Mouse (Mus musculus) lung, adult 10 weeks (tissue): ENCODE measurements around the gene Zfp932. TPM values are rescaled to one million over a fixed set of nuclear protein-coding genes. Genes with fewer than 3 reads are reported as not detected.

ENCODE experiments used
- polyA plus RNA-seq: library from polyadenylated mRNA; stranded (reverse); fragments of 350-450 nt; fragmentation: Illumina TruSeq; extraction: RNeasy Lipid Tissue Mini Kit (QIAGEN cat#74804); gene quantifications from one replicate; pipeline ENCODE4 v1.2.3, GENCODE M21; 2014; ENCODE audit warnings: low read depth, low replicate concordance; ENCODE audit not compliant: insufficient read depth

Gene Zfp932
- 13.1 TPM for polyA plus RNA-seq

DNA sequence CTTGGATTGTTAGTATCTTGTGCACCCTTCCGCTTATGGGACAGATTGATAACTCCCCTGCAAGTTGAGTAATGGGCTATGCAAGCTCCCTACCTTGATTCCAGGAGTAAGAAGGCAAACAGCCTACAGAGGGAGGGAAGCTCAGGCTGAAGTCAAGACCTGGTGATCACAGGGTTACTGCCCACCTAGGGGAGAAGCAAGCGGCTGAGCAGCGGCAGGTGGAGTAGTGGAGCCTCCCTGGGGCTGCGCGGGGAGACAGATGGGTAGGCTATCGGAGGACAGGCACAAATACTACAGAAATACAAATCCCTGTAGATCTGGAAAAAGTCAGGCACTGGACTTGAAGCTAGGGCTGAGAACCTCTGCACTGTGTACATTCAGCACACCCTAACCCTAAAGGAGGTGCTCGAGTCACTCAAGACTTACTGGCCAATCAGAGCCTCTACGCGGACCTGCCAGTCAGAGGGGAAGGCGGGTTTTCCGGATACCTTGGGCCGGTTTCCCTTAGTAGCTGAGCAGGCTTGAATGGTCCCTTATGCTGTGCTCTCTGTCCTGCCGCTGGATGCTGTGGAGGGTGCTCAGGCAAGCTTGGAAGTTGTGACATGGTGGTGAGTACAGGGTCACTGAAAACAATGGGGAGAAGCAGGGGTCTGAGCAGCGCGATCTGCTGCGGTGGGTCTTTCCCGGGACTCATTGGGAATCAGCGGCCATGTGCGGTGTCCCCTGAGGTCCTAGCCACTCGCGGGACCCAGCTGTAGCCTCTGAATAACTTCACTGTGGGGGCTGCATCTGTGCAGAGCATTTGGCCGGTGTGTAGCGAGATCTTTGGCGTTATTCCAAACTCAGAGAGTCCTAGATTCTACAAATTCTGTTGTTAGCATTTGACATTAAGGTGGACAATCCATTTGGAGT is at the start of gene Zfp932:
Gene Zfp932, plus strand, starts transcription at position 496 of the 912 bp plus-strand sequence.

Other genes with a start within 250 kb of the Zfp932 start
- gene 4930522L14Rik, start 244.6 kb upstream of the Zfp932 start, polyA plus RNA-seq: 5.9 TPM
- 6.7 TPM for gene Gm15446, start 73.1 kb upstream of the Zfp932 start, polyA plus RNA-seq
- 1.9 TPM for gene Gm17655, start 76.0 kb downstream of the Zfp932 start, polyA plus RNA-seq
- gene Gm35315, start 97.9 kb downstream of the Zfp932 start, polyA plus RNA-seq: 0.23 TPM
- 0.45 TPM for gene Plcxd1, start 103.4 kb downstream of the Zfp932 start, polyA plus RNA-seq
- 32.5 TPM for gene Gtpbp6, start 111.7 kb downstream of the Zfp932 start, polyA plus RNA-seq
- gene Zfp605, start 113.6 kb downstream of the Zfp932 start, polyA plus RNA-seq: 2.1 TPM
- 17.1 TPM for gene Chfr, start 139.3 kb downstream of the Zfp932 start, polyA plus RNA-seq
- 7.1 TPM for gene Golga3, start 180.2 kb downstream of the Zfp932 start, polyA plus RNA-seq
- 9.2 TPM for gene Ankle2, start 234.5 kb downstream of the Zfp932 start, polyA plus RNA-seq